7 mouse cellular contexts compared by ENCODE assay signal in genomic region chr15:30424290-30424689, GRCm38 (mm10).
DNase-seq lines count a peak whose midpoint lies in the region.

No protein-coding gene starts in this region.

- intact Hi-C loops in left cerebral cortex, postnatal 14 days (cut with DNase I), result no loop called here

- DNase-seq in left cerebral cortex, postnatal 14 days (ENCODE audit: low spot score in 2 of 2), result peak; percentile 19 to 35
- no peak for DNase-seq in left cerebral cortex, adult 11 months (ENCODE audit: low spot score)
- peak; percentile 18 to 38 for DNase-seq in cerebellum, postnatal 36 days
- DNase-seq in layer of hippocampus, adult 11-12 months (ENCODE audit: low spot score), result peak; percentile 26
- DNase-seq in retina, postnatal 7 days (ENCODE audit: low read depth, low spot score), result peak; percentile 46
- no peak for DNase-seq in gastrocnemius, postnatal 10 days
- DNase-seq in heart, postnatal 4 days, result no peak

Comparison
In these comparisons a context has a peak if more than half of its experiments do, and no peak if none do; other contexts are left out.
1. DNase-seq: peak in left cerebral cortex, postnatal 14 days (2 of 2), cerebellum, postnatal 36 days (2 of 2), layer of hippocampus, adult 11-12 months (single experiment) and retina, postnatal 7 days (single experiment); none in left cerebral cortex, adult 11 months (single experiment), gastrocnemius, postnatal 10 days (single experiment) and heart, postnatal 4 days (single experiment).